Mouse (Mus musculus): Measurements from ENCODE around the gene Mslnl. TPM values are rescaled to one million over a fixed set of nuclear protein-coding genes. Genes with fewer than 3 reads are reported as not detected.
"Not testable (repeated sequence)": the region's sequence is repeated elsewhere in the genome, so short reads cannot be mapped to it uniquely, and the experiment has no call there.

Mslnl gene
- total and polyA plus RNA-seq, 2 experiments, result not detected

DNA sequence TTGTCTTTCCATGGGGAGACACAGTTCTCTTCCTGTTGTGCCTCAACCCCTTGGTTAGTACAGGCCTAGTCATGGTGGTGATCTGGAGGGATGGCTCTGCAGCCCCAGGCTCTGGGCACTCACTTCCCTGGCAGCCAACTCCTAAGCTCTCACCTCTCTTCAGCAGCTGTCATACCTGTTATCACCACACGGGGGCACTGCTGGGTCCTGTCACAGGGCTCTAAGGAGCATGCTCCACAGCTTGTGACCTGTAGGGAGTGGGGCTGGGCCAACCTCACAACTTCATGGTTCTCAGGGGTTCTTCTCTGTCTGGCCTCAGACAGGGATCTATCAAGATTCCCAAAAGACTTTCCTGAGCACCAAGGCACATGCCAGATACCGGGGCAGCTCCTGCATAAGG, 3.8 kb upstream of the Mslnl start:
- peak; percentile 61 for DNase-seq (ENCODE audit: extremely low read depth, low read depth, low spot score)
- Histone ChIP-seq H3K4me1 (ENCODE audit: control insufficient read depth, insufficient read depth, low read length) (no peaks in the 10 kb centered on the region; the same call in 1 of the 2 replicates), H3K27ac (replicated peaks; ENCODE audit: insufficient read depth, low read depth, low read length) (no peak overlapping the region), H3K36me3 (ENCODE audit: control insufficient read depth, insufficient read depth, low read length) (no peaks in the 10 kb centered on the region), H3K79me2 (ENCODE audit: control insufficient read depth, insufficient read depth, low read length) (no peaks in the 10 kb centered on the region), H3K4me3 (ENCODE audit: insufficient read depth, low read depth, low read length) (no peak overlapping the region), H3K27me3 (ENCODE audit: control insufficient read depth, insufficient read depth, low read length) (no peaks in the 10 kb centered on the region), H3K9ac (ENCODE audit: low read depth, low read length) (no peak overlapping the region)
- WGBS, result 13% methylated on average over 2 of the region's 2 CpGs
- TF ChIP-seq CTCF (IDR thresholded peaks at IDR 0.05; ENCODE audit: low read depth, low read length) (peak; percentile 95), POLR2A (IDR thresholded peaks at IDR 0.05; ENCODE audit: extremely low read depth, insufficient read depth, low read length) (no peak)

GRCm38 (mm10) chr17:25735246-25735645, 596 bp upstream of the Mslnl start:
- H3K4me1 ChIP-seq (ENCODE audit: control insufficient read depth, insufficient read depth, low read length), result no peaks in the 10 kb centered on the region
- no peak overlapping the region for H3K27ac ChIP-seq (replicated peaks; ENCODE audit: insufficient read depth, low read depth, low read length)
- H3K79me2 ChIP-seq (ENCODE audit: control insufficient read depth, insufficient read depth, low read length), result no peaks in the 10 kb centered on the region
- no peak overlapping the region for H3K4me3 ChIP-seq (ENCODE audit: insufficient read depth, low read depth, low read length)
- no peaks in the 10 kb centered on the region for H3K27me3 ChIP-seq (ENCODE audit: control insufficient read depth, insufficient read depth, low read length)
- no peak for DNase-seq (ENCODE audit: extremely low read depth, low read depth, low spot score)
- WGBS, result 85% methylated on average over 5 of the region's 5 CpGs
- no peak for TF ChIP-seq CTCF (IDR thresholded peaks at IDR 0.05; ENCODE audit: low read depth, low read length)
- TF ChIP-seq POLR2A (IDR thresholded peaks at IDR 0.05; ENCODE audit: extremely low read depth, insufficient read depth, low read length), result no peak
- no peak overlapping the region for H3K9ac ChIP-seq (ENCODE audit: low read depth, low read length)
- H3K36me3 ChIP-seq (ENCODE audit: control insufficient read depth, insufficient read depth, low read length), result no peaks in the 10 kb centered on the region

GRCm38 (mm10) chr17:25738861-25739260, 3.0 kb downstream of the Mslnl start:
- TF ChIP-seq CTCF (IDR thresholded peaks at IDR 0.05; ENCODE audit: low read depth, low read length) (no peak), POLR2A (IDR thresholded peaks at IDR 0.05; ENCODE audit: extremely low read depth, insufficient read depth, low read length) (no peak)
- 78% methylated on average over 7 of the region's 7 CpGs for WGBS
- H3K27me3 ChIP-seq (ENCODE audit: control insufficient read depth, insufficient read depth, low read length), result no peaks in the 10 kb centered on the region

DNA sequence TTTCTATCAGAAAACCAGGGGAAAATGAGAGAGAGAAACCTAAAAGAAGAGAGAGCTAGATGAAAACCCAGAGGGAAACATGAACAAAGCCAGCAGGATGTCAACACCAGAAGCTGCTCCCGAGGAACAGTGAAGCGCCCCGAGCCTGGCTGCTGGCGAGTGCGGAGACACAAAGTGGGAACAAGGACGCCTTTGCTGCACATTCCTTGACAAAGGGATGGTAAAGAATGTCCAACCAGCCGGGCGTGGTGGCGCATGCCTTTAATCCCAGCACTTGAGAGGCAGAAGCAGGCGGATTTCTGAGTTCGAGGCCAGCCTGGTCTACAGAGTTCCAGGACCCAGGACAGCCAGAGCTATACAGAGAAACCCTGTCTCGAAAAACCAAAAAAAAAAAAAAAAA, 5.6 kb downstream of the Mslnl start:
- H3K27me3 ChIP-seq (ENCODE audit: control insufficient read depth, insufficient read depth, low read length); H3K4me1 ChIP-seq (ENCODE audit: control insufficient read depth, insufficient read depth, low read length); H3K36me3 ChIP-seq (ENCODE audit: control insufficient read depth, insufficient read depth, low read length); H3K9ac ChIP-seq (ENCODE audit: low read depth, low read length); H3K4me3 ChIP-seq (ENCODE audit: insufficient read depth, low read depth, low read length); H3K27ac ChIP-seq (replicated peaks; ENCODE audit: insufficient read depth, low read depth, low read length); DNase-seq (ENCODE audit: extremely low read depth, low read depth, low spot score); H3K79me2 ChIP-seq (ENCODE audit: control insufficient read depth, insufficient read depth, low read length): not testable (repeated sequence)
- WGBS, result 69% methylated on average over 12 of the region's 12 CpGs

More at GRCm38 (mm10) chr17:25738861-25739260, 3.0 kb downstream of the Mslnl start:
- Histone ChIP-seq H3K79me2 (ENCODE audit: control insufficient read depth, insufficient read depth, low read length) (no peaks in the 10 kb centered on the region), H3K36me3 (ENCODE audit: control insufficient read depth, insufficient read depth, low read length) (no peaks in the 10 kb centered on the region), H3K4me1 (ENCODE audit: control insufficient read depth, insufficient read depth, low read length) (no peaks in the 10 kb centered on the region), H3K9ac (ENCODE audit: low read depth, low read length) (no peak overlapping the region), H3K27ac (replicated peaks; ENCODE audit: insufficient read depth, low read depth, low read length) (no peak overlapping the region), H3K4me3 (ENCODE audit: insufficient read depth, low read depth, low read length) (no peak overlapping the region)
- DNase-seq (ENCODE audit: extremely low read depth, low read depth, low spot score), result no peak

GRCm38 (mm10) chr17:25743831-25744230, 8.0 kb downstream of the Mslnl start:
- no peak for TF ChIP-seq POLR2A (IDR thresholded peaks at IDR 0.05; ENCODE audit: extremely low read depth, insufficient read depth, low read length)
- TF ChIP-seq CTCF (IDR thresholded peaks at IDR 0.05; ENCODE audit: low read depth, low read length), result no peak
- H3K27me3 ChIP-seq (ENCODE audit: control insufficient read depth, insufficient read depth, low read length), result no peaks in the 10 kb centered on the region
- H3K27ac ChIP-seq (replicated peaks; ENCODE audit: insufficient read depth, low read depth, low read length), result no peak overlapping the region
- H3K79me2 ChIP-seq (ENCODE audit: control insufficient read depth, insufficient read depth, low read length), result no peaks in the 10 kb centered on the region
- H3K36me3 ChIP-seq (ENCODE audit: control insufficient read depth, insufficient read depth, low read length), result no peaks in the 10 kb centered on the region
- no peak for DNase-seq (ENCODE audit: extremely low read depth, low read depth, low spot score)
- no peaks in the 10 kb centered on the region for H3K4me1 ChIP-seq (ENCODE audit: control insufficient read depth, insufficient read depth, low read length)
- no peak overlapping the region for H3K9ac ChIP-seq (ENCODE audit: low read depth, low read length)
- H3K4me3 ChIP-seq (ENCODE audit: insufficient read depth, low read depth, low read length), result no peak overlapping the region
- WGBS, result 73% methylated on average over 9 of the region's 9 CpGs

- H3K4me3 ChIP-seq (ENCODE audit: insufficient read depth, low read depth, low read length), result no peak overlapping the region
- DNase-seq (ENCODE audit: extremely low read depth, low read depth, low spot score), result no peak
- H3K27ac ChIP-seq (replicated peaks; ENCODE audit: insufficient read depth, low read depth, low read length), result no peak overlapping the region
- no peaks in the 10 kb centered on the region for H3K27me3 ChIP-seq (ENCODE audit: control insufficient read depth, insufficient read depth, low read length)
- 63% methylated on average over 10 of the region's 10 CpGs for WGBS
- no peaks in the 10 kb centered on the region for H3K79me2 ChIP-seq (ENCODE audit: control insufficient read depth, insufficient read depth, low read length)
- no peaks in the 10 kb centered on the region for H3K4me1 ChIP-seq (ENCODE audit: control insufficient read depth, insufficient read depth, low read length)
- TF ChIP-seq CTCF (IDR thresholded peaks at IDR 0.05; ENCODE audit: low read depth, low read length), result no peak
- TF ChIP-seq POLR2A (IDR thresholded peaks at IDR 0.05; ENCODE audit: extremely low read depth, insufficient read depth, low read length), result no peak
- H3K9ac ChIP-seq (ENCODE audit: low read depth, low read length), result no peak overlapping the region
- H3K36me3 ChIP-seq (ENCODE audit: control insufficient read depth, insufficient read depth, low read length), result no peaks in the 10 kb centered on the region
These were observed 8.5 kb downstream of the Mslnl start for GRCm38 (mm10) chr17:25744311-25744710.

Data from liver, adult 2 months (tissue).